Mouse (Mus musculus): ENCODE measurements around the gene Asphd1.

DNA sequence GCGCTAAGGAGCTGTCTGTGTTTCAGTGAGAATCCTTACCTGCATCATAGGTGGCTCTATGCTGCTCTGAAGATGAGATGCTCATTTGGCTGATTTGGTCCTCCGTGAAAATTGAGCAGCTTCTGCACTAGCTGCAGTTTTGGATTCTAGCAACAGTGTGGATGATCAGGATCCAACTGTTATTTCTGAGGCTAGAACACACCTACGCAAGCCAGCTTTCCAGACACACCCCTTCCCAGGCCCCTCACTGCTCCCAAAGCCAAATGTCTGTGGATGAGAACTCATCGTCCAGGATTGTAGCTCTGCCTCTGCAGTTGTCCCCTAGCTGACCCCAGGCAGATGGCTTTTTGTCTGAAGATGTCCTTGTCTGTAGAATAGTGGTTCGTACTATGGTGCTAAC is 11.7 kb upstream of the Asphd1 start:
- TF ChIP-seq CTCF (IDR thresholded peaks at IDR 0.05; ENCODE audit: borderline replicate concordance, insufficient read depth, low read length) (no peak), POLR2A (IDR thresholded peaks at IDR 0.05; ENCODE audit: low read depth, low read length) (no peak)
